Mouse (Mus musculus): ENCODE measurements around the gene Trit1. TPM values are rescaled to one million over a fixed set of nuclear protein-coding genes. Genes with fewer than 3 reads are reported as not detected.

Gene Trit1
- polyA plus RNA-seq, 2 experiments: 15.0 to 20.1 TPM

GRCm38 (mm10) chr4:123056560-123057109 lies 40.2 kb downstream of the Trit1 start:
- TF ChIP-seq POLR2A (IDR thresholded peaks at IDR 0.05; ENCODE audit: borderline replicate concordance, extremely low read depth, insufficient read depth, insufficient read length): no peak
- H3K36me3 ChIP-seq (ENCODE audit: control insufficient read depth, insufficient read depth, low read length): peaks cover 49% of the 10 kb centered on the region
- H3K9ac ChIP-seq (ENCODE audit: low read depth, low read length, severe bottlenecking): no peak overlapping the region
- no peaks in the 10 kb centered on the region for H3K9me3 ChIP-seq (ENCODE audit: control insufficient read depth, low read length)
- DNase-seq (ENCODE audit: low spot score): peak; percentile 9
- no peak overlapping the region for H3K27ac ChIP-seq (replicated peaks; ENCODE audit: low read depth, low read length)
- H3K27me3 ChIP-seq (ENCODE audit: control insufficient read depth, insufficient read depth, low read length): no peaks in the 10 kb centered on the region
- ATAC-seq (ENCODE audit: low FRiP score, low read depth): no peak
- 73% methylated on average over 3 of the region's 3 CpGs for WGBS
- no peak overlapping the region for H3K4me2 ChIP-seq (replicated peaks; ENCODE audit: low read depth, low read length, severe bottlenecking)
- H3K4me1 ChIP-seq (ENCODE audit: control insufficient read depth, insufficient read depth, low read length): no peaks in the 10 kb centered on the region
- H3K4me3 ChIP-seq (replicated peaks; ENCODE audit: low read length): no peak overlapping the region

- Histone ChIP-seq H3K9me3 (ENCODE audit: control insufficient read depth, low read length) (no peaks in the 10 kb centered on the region), H3K36me3 (ENCODE audit: control insufficient read depth, insufficient read depth, low read length) (peaks cover 36% of the 10 kb centered on the region), H3K4me2 (replicated peaks; ENCODE audit: low read depth, low read length, severe bottlenecking) (no peak overlapping the region), H3K27ac (replicated peaks; ENCODE audit: low read depth, low read length) (no peak overlapping the region), H3K4me1 (ENCODE audit: control insufficient read depth, insufficient read depth, low read length) (no peaks in the 10 kb centered on the region), H3K27me3 (ENCODE audit: control insufficient read depth, insufficient read depth, low read length) (no peaks in the 10 kb centered on the region), H3K9ac (ENCODE audit: low read depth, low read length, severe bottlenecking) (no peak overlapping the region), H3K4me3 (replicated peaks; ENCODE audit: low read length) (no peak overlapping the region)
- ATAC-seq (ENCODE audit: low FRiP score, low read depth): no peak
- TF ChIP-seq POLR2A (IDR thresholded peaks at IDR 0.05; ENCODE audit: borderline replicate concordance, extremely low read depth, insufficient read depth, insufficient read length): no peak
- WGBS: 58% methylated on average over 1 of the region's 1 CpGs
- no peak for DNase-seq (ENCODE audit: low spot score)
Observed at GRCm38 (mm10) chr4:123057957-123058356, 41.6 kb downstream of the Trit1 start.

GRCm38 (mm10) chr4:123061744-123062143 lies 45.3 kb downstream of the Trit1 start:
- H3K4me2 ChIP-seq (replicated peaks; ENCODE audit: low read depth, low read length, severe bottlenecking): no peak overlapping the region

GRCm38 (mm10) chr4:123068646-123069045 lies 52.2 kb downstream of the Trit1 start:
- no peak for TF ChIP-seq POLR2A (IDR thresholded peaks at IDR 0.05; ENCODE audit: borderline replicate concordance, extremely low read depth, insufficient read depth, insufficient read length)
- no peak for ATAC-seq (ENCODE audit: low FRiP score, low read depth)
- H3K36me3 ChIP-seq (ENCODE audit: control insufficient read depth, insufficient read depth, low read length): no peaks in the 10 kb centered on the region
- H3K9me3 ChIP-seq (ENCODE audit: control insufficient read depth, low read length): no peaks in the 10 kb centered on the region
- DNase-seq (ENCODE audit: low spot score): no peak
- H3K27me3 ChIP-seq (ENCODE audit: control insufficient read depth, insufficient read depth, low read length): no peaks in the 10 kb centered on the region
- H3K4me1 ChIP-seq (ENCODE audit: control insufficient read depth, insufficient read depth, low read length): no peaks in the 10 kb centered on the region
- H3K4me3 ChIP-seq (replicated peaks; ENCODE audit: low read length): no peak overlapping the region
- H3K9ac ChIP-seq (ENCODE audit: low read depth, low read length, severe bottlenecking): no peak overlapping the region
- 84% methylated on average over 6 of the region's 6 CpGs for WGBS
- H3K27ac ChIP-seq (replicated peaks; ENCODE audit: low read depth, low read length): no peak overlapping the region
- H3K4me2 ChIP-seq (replicated peaks; ENCODE audit: low read depth, low read length, severe bottlenecking): no peak overlapping the region

More at GRCm38 (mm10) chr4:123061744-123062143, 45.3 kb downstream of the Trit1 start:
- DNase-seq (ENCODE audit: low spot score): no peak
- Histone ChIP-seq H3K9ac (ENCODE audit: low read depth, low read length, severe bottlenecking) (no peak overlapping the region), H3K4me1 (ENCODE audit: control insufficient read depth, insufficient read depth, low read length) (no peaks in the 10 kb centered on the region), H3K4me3 (replicated peaks; ENCODE audit: low read length) (no peak overlapping the region), H3K9me3 (ENCODE audit: control insufficient read depth, low read length) (no peaks in the 10 kb centered on the region), H3K27me3 (ENCODE audit: control insufficient read depth, insufficient read depth, low read length) (no peaks in the 10 kb centered on the region), H3K27ac (replicated peaks; ENCODE audit: low read depth, low read length) (no peak overlapping the region), H3K36me3 (ENCODE audit: control insufficient read depth, insufficient read depth, low read length) (peaks cover 1% of the 10 kb centered on the region; the same call in 1 of the 2 replicates)
- no peak for TF ChIP-seq POLR2A (IDR thresholded peaks at IDR 0.05; ENCODE audit: borderline replicate concordance, extremely low read depth, insufficient read depth, insufficient read length)
- 85% methylated on average over 5 of the region's 5 CpGs for WGBS
- ATAC-seq (ENCODE audit: low FRiP score, low read depth): no peak

- H3K27me3 ChIP-seq (ENCODE audit: control insufficient read depth, insufficient read depth, low read length): no peaks in the 10 kb centered on the region
Observed at GRCm38 (mm10) chr4:123071266-123071966, 55.0 kb downstream of the Trit1 start.

More at GRCm38 (mm10) chr4:123071266-123071966, 55.0 kb downstream of the Trit1 start:
- DNase-seq (ENCODE audit: low spot score) (no peak), ATAC-seq (ENCODE audit: low FRiP score, low read depth) (no peak)
- Histone ChIP-seq H3K4me3 (replicated peaks; ENCODE audit: low read length) (no peak overlapping the region), H3K9ac (ENCODE audit: low read depth, low read length, severe bottlenecking) (no peak overlapping the region), H3K36me3 (ENCODE audit: control insufficient read depth, insufficient read depth, low read length) (no peaks in the 10 kb centered on the region), H3K4me2 (replicated peaks; ENCODE audit: low read depth, low read length, severe bottlenecking) (no peak overlapping the region), H3K27ac (replicated peaks; ENCODE audit: low read depth, low read length) (no peak overlapping the region), H3K9me3 (ENCODE audit: control insufficient read depth, low read length) (no peaks in the 10 kb centered on the region), H3K4me1 (ENCODE audit: control insufficient read depth, insufficient read depth, low read length) (no peaks in the 10 kb centered on the region)
- WGBS: 8% methylated on average over 11 of the region's 13 CpGs
- TF ChIP-seq POLR2A (IDR thresholded peaks at IDR 0.05; ENCODE audit: borderline replicate concordance, extremely low read depth, insufficient read depth, insufficient read length): no peak
